Mouse (Mus musculus): Measurements from ENCODE around the gene Cdk5rap1.

- no peak for TF ChIP-seq CTCF (IDR thresholded peaks at IDR 0.05; ENCODE audit: control insufficient read depth, insufficient read depth, insufficient read length)
- no peak for TF ChIP-seq MYOD1 (IDR thresholded peaks at IDR 0.05; ENCODE audit: control insufficient read depth, insufficient read length, low read depth)
- no peak for TF ChIP-seq CEBPB (IDR thresholded peaks at IDR 0.05; ENCODE audit: low read depth)
- TF ChIP-seq MAX (IDR thresholded peaks at IDR 0.05), result no peak
- no peak for TF ChIP-seq USF1 (IDR thresholded peaks at IDR 0.05; ENCODE audit: low read depth)
- no peak for TF ChIP-seq MYOG (IDR thresholded peaks at IDR 0.05; ENCODE audit: control insufficient read depth, extremely low read depth, insufficient read length)
Observed at GRCm38 (mm10) chr2:154335572-154335971, 37.2 kb downstream of the Cdk5rap1 start.

Measured in C2C12 (cell line).